Mouse (Mus musculus): Measurements from ENCODE around the gene Npepl1.

DNA sequence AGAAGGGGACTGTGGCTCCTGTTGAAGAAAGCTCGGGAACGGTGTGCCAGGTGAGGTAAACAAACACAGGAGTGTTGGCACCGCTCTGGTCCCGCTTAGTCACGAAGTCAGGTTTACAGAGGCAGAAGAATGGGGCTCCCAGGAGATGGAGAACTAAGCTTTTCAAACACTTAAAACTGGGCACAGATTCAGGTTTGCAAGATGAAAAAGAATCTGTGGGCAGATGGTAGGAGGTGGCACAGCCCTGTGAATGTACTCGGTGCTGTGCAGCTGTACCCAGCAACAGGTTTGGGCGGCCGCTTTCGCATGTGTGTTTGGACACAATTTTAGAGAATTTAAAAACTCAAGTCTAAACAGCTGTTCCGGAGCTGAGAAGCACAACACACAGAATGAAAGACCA lies 48.9 kb downstream of the Npepl1 start:
- no peak for TF ChIP-seq POLR2A (IDR thresholded peaks at IDR 0.05; ENCODE audit: low read depth, low read length)
- no peak for TF ChIP-seq CTCF (IDR thresholded peaks at IDR 0.05; ENCODE audit: extremely low read depth, insufficient read length, insufficient replicate concordance, low read depth, low read length)
